Mouse (Mus musculus) embryonic facial prominence, embryonic 11.5 days (tissue): Measurements from ENCODE around the gene Cnot6. TPM values are rescaled to one million over a fixed set of nuclear protein-coding genes. Genes with fewer than 3 reads are reported as not detected.

ENCODE experiments used
- ATAC-seq: fragments of 200-750 bp; cut with Nextera tagmentation; replicated peaks from 2 replicates; pipeline ENCODE4 v1.8.0; 2017; ENCODE audit warnings: low read depth; ENCODE audit not compliant: insufficient number of reproducible peaks, low FRiP score, low TSS enrichment
- DNase-seq: peaks from one replicate; pipeline ENCODE4 v3.0.0-alpha.2; 2015; ENCODE audit warnings: low spot score
- H3K27ac ChIP-seq: fragments of 300-500 bp; sonication (generic); replicated peaks from 2 replicates; pipeline ENCODE4 v1.5.1; 2014; ENCODE audit warnings: mild to moderate bottlenecking, low read depth, low read length, control low read depth
- H3K27me3 ChIP-seq: fragments of 300-500 bp; sonication (generic); 2 replicates; pipeline ENCODE4 v1.6.1; 2014; ENCODE audit warnings: mild to moderate bottlenecking, low read length, moderate library complexity, mixed read lengths; ENCODE audit not compliant: control insufficient read depth, insufficient read depth
- H3K36me3 ChIP-seq: fragments of 300-500 bp; sonication (generic); replicated peaks from 2 replicates; pipeline ENCODE4 v1.6.1; 2014; ENCODE audit warnings: low read depth, mild to moderate bottlenecking, low read length, moderate library complexity, mixed read lengths; ENCODE audit not compliant: control insufficient read depth, insufficient read depth
- H3K4me1 ChIP-seq: fragments of 300-500 bp; sonication (generic); 2 replicates; pipeline ENCODE4 v1.6.1; 2014; ENCODE audit warnings: low read length, mixed read lengths; ENCODE audit not compliant: control insufficient read depth, insufficient read depth
- H3K4me2 ChIP-seq: fragments of 300-500 bp; sonication (generic); 2 replicates; pipeline ENCODE4 v1.6.1; 2014; ENCODE audit warnings: low read depth, mild to moderate bottlenecking, control low read depth, low read length, moderate library complexity
- H3K4me3 ChIP-seq: fragments of 300-500 bp; sonication (generic); 2 replicates; pipeline ENCODE4 v1.5.1; 2014; ENCODE audit warnings: low read depth, low read length, control low read depth
- H3K9ac ChIP-seq: fragments of 300-500 bp; sonication (generic); replicated peaks from 2 replicates; pipeline ENCODE4 v1.6.1; 2014; ENCODE audit warnings: mild to moderate bottlenecking, control low read depth, low read length
- H3K9me3 ChIP-seq: fragments of 300-500 bp; sonication (generic); replicated peaks from 2 replicates; pipeline ENCODE4 v1.6.1; 2016; ENCODE audit warnings: mild to moderate bottlenecking, low read length, inconsistent platforms, mixed read lengths; ENCODE audit not compliant: control insufficient read depth
- WGBS: fragments of 180-500 bp; shearing (Covaris S2); extraction: QIAGEN DNeasy Blood & Tissue Kit; methylation state at CpG from one replicate; pipeline ENCODE4 v1.1.7; 2014; 5-methylcytosine and 5-hydroxymethylcytosine counted together
- polyA plus RNA-seq: library from polyadenylated mRNA; unstranded; fragments of >200 nt; fragmentation: Nextera tagmentation; extraction: Ambion mirVana; gene quantifications from 2 replicates; pipeline ENCODE4 v1.2.1, GENCODE M21; 2014

The Cnot6 gene
- polyA plus RNA-seq, 1 experiment from 2014 or later = 56.5 TPM

- Histone ChIP-seq H3K4me3 (no peak overlapping the region), H3K36me3 (no peaks in the 10 kb centered on the region), H3K27ac (no peak overlapping the region), H3K27me3 (no peaks in the 10 kb centered on the region), H3K9me3 (no peaks in the 10 kb centered on the region), H3K4me2 (no peak overlapping the region), H3K9ac (no peak overlapping the region), H3K4me1 (no peaks in the 10 kb centered on the region)
- DNase-seq (no peak), ATAC-seq (no peak)
- 53% methylated on average over 8 of the region's 8 CpGs for WGBS
Measured at GRCm38 (mm10) chr11:49626748-49627147, 85.8 kb downstream of the Cnot6 start.

- H3K4me1 ChIP-seq = no peaks in the 10 kb centered on the region
- no peak overlapping the region for H3K4me2 ChIP-seq
- no peak overlapping the region for H3K27ac ChIP-seq
- no peaks in the 10 kb centered on the region for H3K9me3 ChIP-seq
- no peaks in the 10 kb centered on the region for H3K36me3 ChIP-seq
- H3K9ac ChIP-seq = no peak overlapping the region
- no peaks in the 10 kb centered on the region for H3K27me3 ChIP-seq
- no peak for DNase-seq
- WGBS = 64% methylated on average over 15 of the region's 15 CpGs
- no peak for ATAC-seq
- no peak overlapping the region for H3K4me3 ChIP-seq
Measured at GRCm38 (mm10) chr11:49625863-49626262, 86.7 kb downstream of the Cnot6 start.

- 75% methylated on average over 3 of the region's 3 CpGs for WGBS
- DNase-seq = no peak
- no peak overlapping the region for H3K27ac ChIP-seq
- H3K4me3 ChIP-seq = no peak overlapping the region
- no peaks in the 10 kb centered on the region for H3K9me3 ChIP-seq
- no peak overlapping the region for H3K9ac ChIP-seq
- H3K4me2 ChIP-seq = no peak overlapping the region
- no peaks in the 10 kb centered on the region for H3K27me3 ChIP-seq
- no peaks in the 10 kb centered on the region for H3K36me3 ChIP-seq
- no peaks in the 10 kb centered on the region for H3K4me1 ChIP-seq
- no peak for ATAC-seq
Measured at GRCm38 (mm10) chr11:49624156-49624555, 88.4 kb downstream of the Cnot6 start.

GRCm38 (mm10) chr11:49621953-49622352, 90.6 kb downstream of the Cnot6 start:
- H3K4me1 ChIP-seq = no peaks in the 10 kb centered on the region
- H3K27ac ChIP-seq = no peak overlapping the region
- H3K9ac ChIP-seq = no peak overlapping the region
- no peak overlapping the region for H3K4me3 ChIP-seq
- DNase-seq = no peak
- H3K27me3 ChIP-seq = no peaks in the 10 kb centered on the region
- H3K9me3 ChIP-seq = no peaks in the 10 kb centered on the region
- 85% methylated on average over 5 of the region's 5 CpGs for WGBS
- H3K36me3 ChIP-seq = no peaks in the 10 kb centered on the region
- H3K4me2 ChIP-seq = no peak overlapping the region
- no peak for ATAC-seq

Other genes with a start within 250 kb of the Cnot6 start
- gene Olfr1386, start 247.7 kb downstream of the Cnot6 start, polyA plus RNA-seq = not detected in 2 replicates
- gene Olfr1385, start 223.7 kb downstream of the Cnot6 start, polyA plus RNA-seq = not detected in 2 replicates
- not detected in 2 replicates for gene Olfr1384, start 206.0 kb downstream of the Cnot6 start, polyA plus RNA-seq
- gene Olfr1383, start 193.1 kb downstream of the Cnot6 start, polyA plus RNA-seq = not detected in 2 replicates
- not detected in 2 replicates for gene Olfr1382, start 184.5 kb downstream of the Cnot6 start, polyA plus RNA-seq
- gene Olfr1381, start 169.3 kb downstream of the Cnot6 start, polyA plus RNA-seq = not detected in 2 replicates
- not detected in 2 replicates for gene Olfr1380, start 155.8 kb downstream of the Cnot6 start, polyA plus RNA-seq
- gene Flt4, start 103.5 kb downstream of the Cnot6 start, polyA plus RNA-seq = 3.6 and 4.2 TPM in 2 replicates
- gene Scgb3a1, start 49.1 kb downstream of the Cnot6 start, polyA plus RNA-seq = not detected in 2 replicates
- gene Gfpt2, start 81.5 kb upstream of the Cnot6 start, polyA plus RNA-seq = 26.1 and 28.1 TPM in 2 replicates
- 43.1 and 43.7 TPM in 2 replicates for gene Mapk9, start 134.0 kb upstream of the Cnot6 start, polyA plus RNA-seq
- 0.29 and 0.91 TPM in 2 replicates for gene Rasgef1c, start 189.1 kb upstream of the Cnot6 start, polyA plus RNA-seq